Mouse (Mus musculus) liver, embryonic 13.5 days (tissue): Measurements from ENCODE around the gene Fbxo39. TPM values are rescaled to one million over a fixed set of nuclear protein-coding genes. Genes with fewer than 3 reads are reported as not detected.
A peak's percentile ranks its signal among the peaks of the same experiment; 100 is the strongest.

ENCODE experiments used
- ATAC-seq: fragments of 200-750 bp; cut with Nextera tagmentation; 2 replicates; pipeline ENCODE4 v1.8.0; 2017; ENCODE audit warnings: low read depth, mild to moderate bottlenecking, moderate number of reproducible peaks, moderate library complexity
- DNase-seq: peaks from one replicate; pipeline ENCODE4 v3.0.0; 2022
- H3K27ac ChIP-seq: fragments of 300-500 bp; sonication (generic); 2 replicates; pipeline ENCODE4 v1.5.1; 2015; ENCODE audit warnings: moderate library complexity, mild to moderate bottlenecking, inconsistent platforms
- H3K27me3 ChIP-seq: fragments of 300-500 bp; sonication (generic); 2 replicates; pipeline ENCODE4 v1.6.1; 2015; ENCODE audit warnings: mild to moderate bottlenecking, inconsistent platforms
- H3K36me3 ChIP-seq: fragments of 300-500 bp; sonication (generic); 2 replicates; pipeline ENCODE4 v1.6.1; 2015; ENCODE audit warnings: mild to moderate bottlenecking, inconsistent platforms
- H3K4me1 ChIP-seq: fragments of 300-500 bp; sonication (generic); replicated peaks from 2 replicates; pipeline ENCODE4 v1.6.1; 2015; ENCODE audit warnings: inconsistent platforms
- H3K4me2 ChIP-seq: fragments of 300-500 bp; sonication (generic); 2 replicates; pipeline ENCODE4 v1.6.1; 2015; ENCODE audit warnings: inconsistent platforms, mild to moderate bottlenecking, moderate library complexity
- H3K4me3 ChIP-seq: fragments of 300-500 bp; sonication (generic); replicated peaks from 2 replicates; pipeline ENCODE4 v1.5.1; 2015; ENCODE audit warnings: mild to moderate bottlenecking, inconsistent platforms
- H3K9ac ChIP-seq: fragments of 300-500 bp; sonication (generic); 2 replicates; pipeline ENCODE4 v1.6.1; 2015; ENCODE audit warnings: mild to moderate bottlenecking, inconsistent platforms
- H3K9me3 ChIP-seq: fragments of 300-500 bp; sonication (generic); replicated peaks from 2 replicates; pipeline ENCODE4 v1.6.1; 2016; ENCODE audit warnings: inconsistent platforms
- WGBS: fragments of 180-500 bp; shearing (Covaris S2); methylation state at CpG from one replicate; pipeline ENCODE4 v1.1.7; 2015; ENCODE audit not compliant: insufficient replicate concordance; 5-methylcytosine and 5-hydroxymethylcytosine counted together
- polyA plus RNA-seq: library from polyadenylated mRNA; unstranded; fragments of >200 nt; fragmentation: Nextera tagmentation; extraction: Ambion mirVana; gene quantifications from 2 replicates; pipeline ENCODE4 v1.2.1, GENCODE M21; 2015

Fbxo39 gene
- polyA plus RNA-seq, 1 experiment from 2014 or later: not detected

GRCm38 (mm10) chr11:72285971-72286480 is 28.2 kb upstream of the Fbxo39 start:
- no peak overlapping the region for H3K27ac ChIP-seq
- no peaks in the 10 kb centered on the region for H3K27me3 ChIP-seq
- WGBS: 42% methylated on average over 6 of the region's 6 CpGs
- H3K36me3 ChIP-seq: no peaks in the 10 kb centered on the region
- H3K4me2 ChIP-seq: no peak overlapping the region
- H3K4me1 ChIP-seq: no peaks in the 10 kb centered on the region
- no peak for DNase-seq
- no peak for ATAC-seq
- H3K9ac ChIP-seq: no peak overlapping the region
- H3K9me3 ChIP-seq: no peaks in the 10 kb centered on the region
- H3K4me3 ChIP-seq: no peak overlapping the region

GRCm38 (mm10) chr11:72286651-72287050 is 27.6 kb upstream of the Fbxo39 start:
- Histone ChIP-seq H3K9ac (no peak overlapping the region), H3K4me3 (no peak overlapping the region), H3K27ac (no peak overlapping the region), H3K9me3 (no peaks in the 10 kb centered on the region), H3K36me3 (no peaks in the 10 kb centered on the region), H3K4me2 (no peak overlapping the region), H3K4me1 (no peaks in the 10 kb centered on the region), H3K27me3 (no peaks in the 10 kb centered on the region)
- no peak for ATAC-seq
- WGBS: 55% methylated on average over 3 of the region's 3 CpGs
- DNase-seq: no peak

GRCm38 (mm10) chr11:72287126-72287525 is 27.1 kb upstream of the Fbxo39 start:
- H3K9me3 ChIP-seq: no peaks in the 10 kb centered on the region
- no peaks in the 10 kb centered on the region for H3K36me3 ChIP-seq
- H3K4me3 ChIP-seq: no peak overlapping the region
- no peak overlapping the region for H3K27ac ChIP-seq
- ATAC-seq (no peak), DNase-seq (no peak)
- H3K4me2 ChIP-seq: no peak overlapping the region
- H3K4me1 ChIP-seq: no peaks in the 10 kb centered on the region
- no peaks in the 10 kb centered on the region for H3K27me3 ChIP-seq
- H3K9ac ChIP-seq: no peak overlapping the region
- WGBS: 79% methylated on average over 2 of the region's 2 CpGs

GRCm38 (mm10) chr11:72287543-72287942 is 26.7 kb upstream of the Fbxo39 start:
- WGBS: 68% methylated on average over 3 of the region's 3 CpGs
- Histone ChIP-seq H3K27ac (no peak overlapping the region), H3K9me3 (no peaks in the 10 kb centered on the region), H3K4me1 (no peaks in the 10 kb centered on the region), H3K27me3 (no peaks in the 10 kb centered on the region), H3K4me3 (no peak overlapping the region), H3K4me2 (no peak overlapping the region), H3K36me3 (no peaks in the 10 kb centered on the region), H3K9ac (no peak overlapping the region)
- DNase-seq (no peak), ATAC-seq (no peak)

GRCm38 (mm10) chr11:72293116-72293515 is 21.1 kb upstream of the Fbxo39 start:
- no peaks in the 10 kb centered on the region for H3K27me3 ChIP-seq
- no peak overlapping the region for H3K27ac ChIP-seq
- ATAC-seq (no peak), DNase-seq (no peak)
- no peaks in the 10 kb centered on the region for H3K36me3 ChIP-seq
- no peaks in the 10 kb centered on the region for H3K4me1 ChIP-seq
- no peaks in the 10 kb centered on the region for H3K9me3 ChIP-seq
- no peak overlapping the region for H3K9ac ChIP-seq
- no peak overlapping the region for H3K4me3 ChIP-seq
- H3K4me2 ChIP-seq: no peak overlapping the region
- WGBS: 65% methylated on average over 2 of the region's 2 CpGs

- Histone ChIP-seq H3K36me3 (no peaks in the 10 kb centered on the region), H3K4me1 (no peaks in the 10 kb centered on the region; the same call in 1 of the 2 replicates), H3K9me3 (no peaks in the 10 kb centered on the region), H3K9ac (no peak within 1 kb of the TSS; the same call in 1 of the 2 replicates), H3K27me3 (no peaks in the 10 kb centered on the region), H3K4me3 (peak within 1 kb of the TSS; percentile 32), H3K4me2 (peak within 1 kb of the TSS; percentile 46), H3K27ac (no peak within 1 kb of the TSS)
- WGBS: 8% methylated on average over 6 of the region's 6 CpGs
- no peak for DNase-seq
- 0 out of 2 replicates have a peak, but pooled peaks have one; percentile 36 for ATAC-seq
These were observed 12.9 kb upstream of the Fbxo39 start, which contains the start of gene Xaf1 for GRCm38 (mm10) chr11:72301334-72301733. Xaf1 (plus strand) TSS chr11:72301629.

GRCm38 (mm10) chr11:72302230-72302629 is 12.0 kb upstream of the Fbxo39 start:
- DNase-seq (no peak), ATAC-seq (no peak)
- 68% methylated on average over 7 of the region's 7 CpGs for WGBS
- H3K9me3 ChIP-seq: no peaks in the 10 kb centered on the region
- H3K9ac ChIP-seq: no peak overlapping the region
- H3K36me3 ChIP-seq: no peaks in the 10 kb centered on the region
- H3K4me2 ChIP-seq: peak overlapping the region; percentile 46
- H3K27me3 ChIP-seq: no peaks in the 10 kb centered on the region
- no peak overlapping the region for H3K27ac ChIP-seq
- H3K4me3 ChIP-seq: peak overlapping the region; percentile 32; the same call in 1 of the 2 replicates
- H3K4me1 ChIP-seq: no peaks in the 10 kb centered on the region; the same call in 1 of the 2 replicates

- H3K4me2 ChIP-seq: no peak overlapping the region
- no peaks in the 10 kb centered on the region for H3K9me3 ChIP-seq
- H3K4me1 ChIP-seq: no peaks in the 10 kb centered on the region
- DNase-seq (no peak), ATAC-seq (no peak)
- WGBS: 70% methylated on average over 5 of the region's 5 CpGs
- H3K36me3 ChIP-seq: no peaks in the 10 kb centered on the region
- H3K27ac ChIP-seq: no peak overlapping the region
- no peak overlapping the region for H3K9ac ChIP-seq
- H3K4me3 ChIP-seq: no peak overlapping the region
- peaks cover 2% of the 10 kb centered on the region; the same call in 1 of the 2 replicates for H3K27me3 ChIP-seq
These were observed 6.8 kb upstream of the Fbxo39 start for GRCm38 (mm10) chr11:72307461-72307860.

- DNase-seq (no peak), ATAC-seq (no peak)
- no peaks in the 10 kb centered on the region for H3K9me3 ChIP-seq
These were observed 5.3 kb upstream of the Fbxo39 start for GRCm38 (mm10) chr11:72308982-72309381.

GRCm38 (mm10) chr11:72310491-72310890 is 3.8 kb upstream of the Fbxo39 start:
- H3K27ac ChIP-seq: no peak overlapping the region
- WGBS: 43% methylated on average over 4 of the region's 4 CpGs
- 0 out of 2 replicates have a peak, but pooled peaks cover 5% of the 10 kb centered on the region for H3K4me1 ChIP-seq
- H3K4me3 ChIP-seq: no peak overlapping the region
- H3K36me3 ChIP-seq: no peaks in the 10 kb centered on the region
- no peak overlapping the region for H3K9ac ChIP-seq
- H3K27me3 ChIP-seq: peaks cover 30% of the 10 kb centered on the region
- ATAC-seq: no peak
- no peak for DNase-seq
- H3K9me3 ChIP-seq: no peaks in the 10 kb centered on the region
- no peak overlapping the region for H3K4me2 ChIP-seq

More at GRCm38 (mm10) chr11:72308982-72309381, 5.3 kb upstream of the Fbxo39 start:
- Histone ChIP-seq H3K36me3 (no peaks in the 10 kb centered on the region), H3K4me1 (0 out of 2 replicates have a peak, but pooled peaks cover under 1% of the 10 kb centered on the region), H3K4me3 (no peak overlapping the region), H3K4me2 (no peak overlapping the region), H3K27me3 (peaks cover 15% of the 10 kb centered on the region), H3K27ac (no peak overlapping the region), H3K9ac (no peak overlapping the region)
- 41% methylated on average over 2 of the region's 2 CpGs for WGBS

- peaks cover 33% of the 10 kb centered on the region for H3K27me3 ChIP-seq
- H3K4me3 ChIP-seq: no peak overlapping the region
- DNase-seq (no peak), ATAC-seq (no peak)
- H3K36me3 ChIP-seq: no peaks in the 10 kb centered on the region
- H3K4me1 ChIP-seq: 0 out of 2 replicates have a peak, but pooled peaks cover 5% of the 10 kb centered on the region
- no peak overlapping the region for H3K4me2 ChIP-seq
- no peak overlapping the region for H3K27ac ChIP-seq
- H3K9me3 ChIP-seq: no peaks in the 10 kb centered on the region
- WGBS: 55% methylated on average over 10 of the region's 10 CpGs
- no peak overlapping the region for H3K9ac ChIP-seq
These were observed 2.8 kb upstream of the Fbxo39 start for GRCm38 (mm10) chr11:72311355-72312001.

GRCm38 (mm10) chr11:72318026-72318425 is 3.8 kb downstream of the Fbxo39 start:
- H3K4me2 ChIP-seq: no peak overlapping the region
- 0 out of 2 replicates have a peak, but pooled peaks cover 5% of the 10 kb centered on the region for H3K4me1 ChIP-seq
- H3K27ac ChIP-seq: no peak overlapping the region
- DNase-seq (no peak), ATAC-seq (no peak)
- peaks cover 30% of the 10 kb centered on the region for H3K27me3 ChIP-seq
- H3K4me3 ChIP-seq: no peak overlapping the region
- WGBS: 63% methylated on average over 5 of the region's 5 CpGs
- H3K9ac ChIP-seq: no peak overlapping the region
- no peaks in the 10 kb centered on the region for H3K36me3 ChIP-seq
- no peaks in the 10 kb centered on the region for H3K9me3 ChIP-seq
